Mouse (Mus musculus) E14TG2a.4 (cell line): ENCODE measurements around the gene Tmem213.

Source experiments
- CTCF ChIP-seq: conservative IDR thresholded peaks from 2 replicates; pipeline ENCODE4 v1.5.1; 2014; ENCODE audit warnings: low read length
- NANOG ChIP-seq: IDR thresholded peaks from 2 replicates; pipeline ENCODE4 v1.6.1; 2014; ENCODE audit warnings: borderline replicate concordance, low read length, mixed read lengths
- POU5F1 ChIP-seq: IDR thresholded peaks from 2 replicates; pipeline ENCODE4 v1.6.1; 2014; ENCODE audit warnings: low read length, borderline replicate concordance

DNA sequence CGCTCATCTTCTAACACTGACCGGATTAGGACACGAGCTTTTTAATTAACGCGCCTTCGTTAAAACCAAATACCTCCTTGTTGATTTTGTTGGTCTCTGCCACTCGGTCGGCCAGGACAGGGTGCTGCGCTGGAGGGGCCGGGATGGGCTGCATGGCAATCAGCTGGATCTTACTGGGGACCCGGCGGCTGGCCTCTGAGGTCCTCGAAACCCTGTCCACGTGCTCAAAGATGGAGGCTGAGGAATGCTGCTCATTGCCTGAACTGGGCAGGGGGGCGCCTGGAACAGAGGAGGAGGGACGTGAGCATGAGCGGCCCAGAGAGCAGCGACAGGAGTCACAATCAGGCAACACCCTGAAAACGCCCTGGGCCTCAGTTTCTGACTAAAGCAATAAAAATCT is 40.4 kb downstream of the Tmem213 start:
- TF ChIP-seq CTCF (no peak), POU5F1 (no peak), NANOG (no peak)
